Mouse (Mus musculus): ENCODE data around the gene Rsph9. TPM values are rescaled to one million over a fixed set of nuclear protein-coding genes. Genes with fewer than 3 reads are reported as not detected.

The Rsph9 gene
- polyA plus RNA-seq (2014; fragmentation: Illumina TruSeq; extraction: RNeasy Lipid Tissue Mini Kit (QIAGEN cat#74804); ENCODE audit: low replicate concordance) = not detected

DNA sequence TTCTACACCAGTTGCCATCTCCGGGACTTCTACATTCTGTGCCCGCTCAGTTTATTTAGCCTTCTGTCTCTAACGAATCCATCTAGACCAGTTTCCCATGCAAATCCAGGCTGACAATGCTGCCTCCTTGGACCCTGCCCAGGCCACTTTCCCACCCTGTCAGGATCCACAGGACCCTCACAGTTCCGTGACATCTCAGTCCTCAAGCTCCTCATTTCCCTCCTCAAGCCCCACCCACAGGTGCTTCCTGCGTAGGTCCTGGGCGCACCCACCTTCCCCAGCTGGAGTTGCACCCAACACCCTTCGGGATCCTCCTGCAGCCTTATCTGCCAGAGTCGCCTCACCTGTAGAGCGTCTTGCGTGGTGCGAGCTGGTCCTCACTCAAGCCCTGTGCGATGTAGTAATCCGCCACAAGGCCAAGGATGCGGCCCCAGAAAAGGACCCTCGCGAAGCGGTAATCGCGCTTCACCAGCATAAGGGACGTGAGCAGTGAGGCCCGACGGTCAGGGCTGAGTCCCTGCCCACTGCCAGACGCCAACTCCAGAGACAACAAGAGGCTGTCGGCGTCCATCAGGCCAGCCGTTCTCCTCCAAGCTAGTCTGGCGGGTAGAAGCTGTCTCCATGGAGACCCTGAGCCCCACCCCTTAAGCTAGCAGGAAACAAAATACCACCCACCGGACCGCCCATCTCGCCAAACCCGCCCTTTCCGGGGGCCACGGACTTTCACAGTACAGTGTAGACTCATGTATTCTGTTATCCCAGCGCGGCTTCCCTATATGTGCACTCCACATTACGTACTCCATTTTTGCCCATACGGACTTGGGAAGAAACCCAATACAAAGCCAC lies at the start of gene Rsph9:
TSS of gene Rsph9 (minus strand) at position 639 of the 846 bp plus-strand sequence.

GRCm38 (mm10) chr17:46160686-46161085 lies 16.7 kb upstream of the Rsph9 start, which contains the start of gene Gtpbp2:
TSS of gene Gtpbp2 (plus strand) at chr17:46161032.

DNA sequence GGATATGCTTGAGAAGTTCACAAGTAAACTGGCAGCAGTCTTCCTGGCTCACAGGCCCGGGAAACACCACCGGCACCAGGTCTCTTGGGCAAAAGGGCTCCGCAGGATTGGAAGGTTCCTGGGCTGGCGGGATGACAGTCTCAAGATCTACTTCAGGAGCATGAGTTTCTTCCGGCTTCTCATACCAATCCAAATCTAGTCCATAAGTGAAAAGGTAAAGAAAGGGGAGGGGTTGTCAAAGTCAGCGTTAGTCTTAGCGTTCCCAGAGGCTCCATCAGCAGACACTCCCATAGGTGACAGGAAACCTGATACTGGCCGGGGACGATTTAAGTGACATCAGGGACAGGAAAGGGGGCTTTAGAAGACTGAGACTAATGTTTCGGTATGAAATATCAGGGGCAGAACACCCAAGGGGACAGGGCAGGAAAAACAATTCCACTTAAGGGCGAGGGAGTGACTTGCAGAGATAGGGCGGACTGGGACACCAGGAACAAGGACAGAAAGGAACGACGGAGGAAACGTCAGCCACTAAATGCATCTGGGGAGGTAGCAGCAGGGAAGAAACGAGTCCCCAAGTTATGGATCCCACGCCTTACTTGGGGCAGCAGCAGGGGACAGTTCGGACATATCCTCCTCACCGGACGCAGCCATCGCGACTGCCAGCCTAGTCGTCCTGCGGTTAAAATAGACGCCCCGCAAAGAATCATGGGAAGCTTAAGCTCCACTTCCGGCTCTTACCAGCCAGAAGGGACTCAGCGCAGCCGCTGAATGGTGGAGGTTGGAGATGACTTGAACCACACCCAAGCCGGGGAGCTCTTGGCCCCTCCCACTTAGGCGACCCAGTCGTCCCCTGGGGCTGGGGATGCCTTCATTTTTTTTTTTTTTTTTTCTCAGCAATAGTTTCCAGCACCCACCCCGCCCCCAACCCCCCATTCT lies 9.1 kb upstream of the Rsph9 start, which contains the start of gene Mad2l1bp:
TSS of gene Mad2l1bp (minus strand) at position 707 of the 936 bp plus-strand sequence.

GRCm38 (mm10) chr17:46110402-46111289 lies 33.4 kb downstream of the Rsph9 start, which contains the start of gene Mrps18a:
TSS of gene Mrps18a (plus strand) at chr17:46110986.

Other genes starting within 250 kb of the Rsph9 start
- gene Vegfa, start 111.8 kb downstream of the Rsph9 start, polyA plus RNA-seq (2014; fragmentation: Illumina TruSeq; extraction: RNeasy Lipid Tissue Mini Kit (QIAGEN cat#74804); ENCODE audit: low replicate concordance) = 29.1 TPM
- 5.6 TPM for gene Mrps18a, start 33.2 kb downstream of the Rsph9 start, polyA plus RNA-seq (2014; fragmentation: Illumina TruSeq; extraction: RNeasy Lipid Tissue Mini Kit (QIAGEN cat#74804); ENCODE audit: low replicate concordance)
- gene Mad2l1bp, start 9.3 kb upstream of the Rsph9 start, polyA plus RNA-seq (2014; fragmentation: Illumina TruSeq; extraction: RNeasy Lipid Tissue Mini Kit (QIAGEN cat#74804); ENCODE audit: low replicate concordance) = 1.0 TPM
- 19.8 TPM for gene Gtpbp2, start 16.8 kb upstream of the Rsph9 start, polyA plus RNA-seq (2014; fragmentation: Illumina TruSeq; extraction: RNeasy Lipid Tissue Mini Kit (QIAGEN cat#74804); ENCODE audit: low replicate concordance)
- gene Polh, start 58.4 kb upstream of the Rsph9 start, polyA plus RNA-seq (2014; fragmentation: Illumina TruSeq; extraction: RNeasy Lipid Tissue Mini Kit (QIAGEN cat#74804); ENCODE audit: low replicate concordance) = 2.8 TPM
- gene Xpo5, start 58.6 kb upstream of the Rsph9 start, polyA plus RNA-seq (2014; fragmentation: Illumina TruSeq; extraction: RNeasy Lipid Tissue Mini Kit (QIAGEN cat#74804); ENCODE audit: low replicate concordance) = 5.9 TPM
- 1.6 TPM for gene Polr1c, start 103.8 kb upstream of the Rsph9 start, polyA plus RNA-seq (2014; fragmentation: Illumina TruSeq; extraction: RNeasy Lipid Tissue Mini Kit (QIAGEN cat#74804); ENCODE audit: low replicate concordance)
- gene Yipf3, start 103.9 kb upstream of the Rsph9 start, polyA plus RNA-seq (2014; fragmentation: Illumina TruSeq; extraction: RNeasy Lipid Tissue Mini Kit (QIAGEN cat#74804); ENCODE audit: low replicate concordance) = 0.93 TPM
- not detected for gene Lrrc73, start 109.3 kb upstream of the Rsph9 start, polyA plus RNA-seq (2014; fragmentation: Illumina TruSeq; extraction: RNeasy Lipid Tissue Mini Kit (QIAGEN cat#74804); ENCODE audit: low replicate concordance)
- 0.33 TPM for gene Tjap1, start 138.8 kb upstream of the Rsph9 start, polyA plus RNA-seq (2014; fragmentation: Illumina TruSeq; extraction: RNeasy Lipid Tissue Mini Kit (QIAGEN cat#74804); ENCODE audit: low replicate concordance)
- not detected for gene Dlk2, start 153.2 kb upstream of the Rsph9 start, polyA plus RNA-seq (2014; fragmentation: Illumina TruSeq; extraction: RNeasy Lipid Tissue Mini Kit (QIAGEN cat#74804); ENCODE audit: low replicate concordance)
- gene Abcc10, start 184.1 kb upstream of the Rsph9 start, polyA plus RNA-seq (2014; fragmentation: Illumina TruSeq; extraction: RNeasy Lipid Tissue Mini Kit (QIAGEN cat#74804); ENCODE audit: low replicate concordance) = 0.67 TPM
- 14.6 TPM for gene Zfp318, start 239.5 kb upstream of the Rsph9 start, polyA plus RNA-seq (2014; fragmentation: Illumina TruSeq; extraction: RNeasy Lipid Tissue Mini Kit (QIAGEN cat#74804); ENCODE audit: low replicate concordance)